Mouse (Mus musculus) neural tube, embryonic 13.5 days (tissue): ENCODE results near the gene Snrpa. TPM values are rescaled to one million over a fixed set of nuclear protein-coding genes. Genes with fewer than 3 reads are reported as not detected.

Source experiments
- microRNA counts: library from miRNA; unstranded; fragments of <30 nt; microRNA quantifications from one replicate; lab custom pipeline; 2016
- microRNA-seq: library from miRNA; unstranded; fragments of <30 nt; microRNA quantifications from one replicate; pipeline ENCODE4, GENCODE M21; 2016
- polyA plus RNA-seq: library from polyadenylated mRNA; unstranded; fragments of >200 nt; fragmentation: Nextera tagmentation; extraction: Ambion mirVana; gene quantifications from 2 replicates; pipeline ENCODE4 v1.2.1, GENCODE M21; 2015

Gene Snrpa
- polyA plus RNA-seq, 1 experiment from 2014 or later = 206 TPM

MicroRNAs within 50 kb of the gene (microRNA counts, 519-probe panel; counts per million panel counts)
- not detected for microRNA mmu-miR-1191 (lab: Ali Mortazavi, UCI)

Small RNA genes within 50 kb of the gene (microRNA-seq; reads per million reads assigned to microRNA genes)
- gene Mir1191 (3.0 reads per million, percentile 13 among the genes with 10 or more reads in this experiment), gene Mir3101 (0.44 reads per million)

Other genes starting within 250 kb of the Snrpa start
- gene Cyp2a12, start 167.2 kb downstream of the Snrpa start, polyA plus RNA-seq = not detected in 2 replicates
- not detected in 2 replicates for gene Cyp2f2, start 76.4 kb downstream of the Snrpa start, polyA plus RNA-seq
- 0.21 TPM in 1 of 2 replicates, not detected in the other for gene Cyp2t4, start 42.6 kb downstream of the Snrpa start, polyA plus RNA-seq
- gene Egln2, start 29.5 kb downstream of the Snrpa start, polyA plus RNA-seq = 78.8 and 89.1 TPM in 2 replicates
- 114 and 125 TPM in 2 replicates for gene Rab4b, start 17.4 kb downstream of the Snrpa start, polyA plus RNA-seq
- 0.35 TPM in 1 of 2 replicates, not detected in the other for gene Gm21983, start 15.2 kb downstream of the Snrpa start, polyA plus RNA-seq
- 9.7 and 13.9 TPM in 2 replicates for gene Mia, start 15.1 kb downstream of the Snrpa start, polyA plus RNA-seq
- 3.4 and 4.0 TPM in 2 replicates for gene BC024978, start 490 bp downstream of the Snrpa start, polyA plus RNA-seq
- gene Itpkc, start 32.4 kb upstream of the Snrpa start, polyA plus RNA-seq = 5.1 and 7.5 TPM in 2 replicates
- gene Coq8b, start 36.8 kb upstream of the Snrpa start, polyA plus RNA-seq = 22.2 and 22.6 TPM in 2 replicates
- 52.8 and 55.3 TPM in 2 replicates for gene Numbl, start 62.2 kb upstream of the Snrpa start, polyA plus RNA-seq
- gene Ltbp4, start 141.4 kb upstream of the Snrpa start, polyA plus RNA-seq = 6.9 and 8.0 TPM in 2 replicates
- gene Shkbp1, start 159.7 kb upstream of the Snrpa start, polyA plus RNA-seq = 50.6 and 59.6 TPM in 2 replicates
- gene Gm20479, start 161.1 kb upstream of the Snrpa start, polyA plus RNA-seq = not detected in 2 replicates